Mouse (Mus musculus): ENCODE measurements at regions not wholly inside any gene's neighbourhood (a gene's known extent, or its start where the extent isn't known, plus 50 kb on each side); places are given as distances from the start of the nearest gene placed in this dataset.

GRCm38 (mm10) chr8:53338006-53338405, 173.5 kb upstream of the Aga start:
- Histone ChIP-seq H3K9ac (replicated peaks) (no peak overlapping the region), H3K9me3 (no peaks in the 10 kb centered on the region), H3K27ac (no peak overlapping the region), H3K36me3 (no peaks in the 10 kb centered on the region), H3K4me2 (replicated peaks) (no peak overlapping the region), H3K4me3 (replicated peaks) (no peak overlapping the region), H3K4me1 (replicated peaks) (no peaks in the 10 kb centered on the region), H3K27me3 (no peaks in the 10 kb centered on the region)
- 89% methylated on average over 2 of the region's 2 CpGs for WGBS
- no peak for ATAC-seq

- no peak overlapping the region for H3K4me2 ChIP-seq (replicated peaks)
- no peak for ATAC-seq
- WGBS = 74% methylated on average over 2 of the region's 2 CpGs
- H3K9me3 ChIP-seq = no peaks in the 10 kb centered on the region
- no peaks in the 10 kb centered on the region for H3K36me3 ChIP-seq
- no peak overlapping the region for H3K27ac ChIP-seq
- no peaks in the 10 kb centered on the region for H3K27me3 ChIP-seq
- no peak overlapping the region for H3K4me3 ChIP-seq (replicated peaks)
- no peak overlapping the region for H3K9ac ChIP-seq (replicated peaks)
- H3K4me1 ChIP-seq (replicated peaks) = 0 out of 2 replicates have a peak, but pooled peaks cover 2% of the 10 kb centered on the region
Observed at GRCm38 (mm10) chr8:53368640-53369039, 142.9 kb upstream of the Aga start.

- H3K4me3 ChIP-seq (replicated peaks) = no peak overlapping the region
- H3K4me1 ChIP-seq (replicated peaks) = 0 out of 2 replicates have a peak, but pooled peaks cover 2% of the 10 kb centered on the region
- no peaks in the 10 kb centered on the region for H3K36me3 ChIP-seq
- H3K27ac ChIP-seq = no peak overlapping the region
- no peaks in the 10 kb centered on the region for H3K9me3 ChIP-seq
- WGBS = 54% methylated on average over 5 of the region's 5 CpGs
- no peak overlapping the region for H3K4me2 ChIP-seq (replicated peaks)
- H3K9ac ChIP-seq (replicated peaks) = no peak overlapping the region
- H3K27me3 ChIP-seq = no peaks in the 10 kb centered on the region
- ATAC-seq = no peak
Observed at GRCm38 (mm10) chr8:53373401-53373800, 138.1 kb upstream of the Aga start.

- no peaks in the 10 kb centered on the region for H3K9me3 ChIP-seq
Observed at GRCm38 (mm10) chr8:53412101-53412500, 99.4 kb upstream of the Aga start.

GRCm38 (mm10) chr8:53434184-53434583, 77.3 kb upstream of the Aga start:
- Histone ChIP-seq H3K9ac (replicated peaks) (no peak overlapping the region), H3K4me1 (replicated peaks) (no peaks in the 10 kb centered on the region), H3K27ac (no peak overlapping the region), H3K4me3 (replicated peaks) (no peak overlapping the region), H3K4me2 (replicated peaks) (no peak overlapping the region), H3K36me3 (no peaks in the 10 kb centered on the region), H3K9me3 (no peaks in the 10 kb centered on the region), H3K27me3 (no peaks in the 10 kb centered on the region)
- no peak for ATAC-seq

More at GRCm38 (mm10) chr8:53412101-53412500, 99.4 kb upstream of the Aga start:
- Histone ChIP-seq H3K9ac (replicated peaks) (no peak overlapping the region), H3K36me3 (no peaks in the 10 kb centered on the region), H3K4me2 (replicated peaks) (no peak overlapping the region), H3K27ac (no peak overlapping the region), H3K4me3 (replicated peaks) (no peak overlapping the region), H3K4me1 (replicated peaks) (no peaks in the 10 kb centered on the region), H3K27me3 (no peaks in the 10 kb centered on the region)
- no peak for ATAC-seq
- WGBS = 81% methylated on average over 3 of the region's 3 CpGs

GRCm38 (mm10) chr8:53435721-53436120, 75.8 kb upstream of the Aga start:
- WGBS = 94% methylated on average over 4 of the region's 4 CpGs
- no peak for ATAC-seq
- no peak overlapping the region for H3K4me3 ChIP-seq (replicated peaks)
- no peaks in the 10 kb centered on the region for H3K9me3 ChIP-seq
- no peaks in the 10 kb centered on the region for H3K36me3 ChIP-seq
- H3K4me2 ChIP-seq (replicated peaks) = no peak overlapping the region
- no peak overlapping the region for H3K27ac ChIP-seq
- H3K27me3 ChIP-seq = no peaks in the 10 kb centered on the region
- no peaks in the 10 kb centered on the region for H3K4me1 ChIP-seq (replicated peaks)
- no peak overlapping the region for H3K9ac ChIP-seq (replicated peaks)

- no peak overlapping the region for H3K27ac ChIP-seq
- no peaks in the 10 kb centered on the region for H3K27me3 ChIP-seq
- H3K36me3 ChIP-seq = no peaks in the 10 kb centered on the region
- 31% methylated on average over 8 of the region's 8 CpGs for WGBS
- H3K9ac ChIP-seq (replicated peaks) = no peak overlapping the region
- no peak overlapping the region for H3K4me2 ChIP-seq (replicated peaks)
- peak; percentile 53; the same call in 1 of the 2 replicates for ATAC-seq
- no peaks in the 10 kb centered on the region for H3K9me3 ChIP-seq
- H3K4me1 ChIP-seq (replicated peaks) = 0 out of 2 replicates have a peak, but pooled peaks cover 9% of the 10 kb centered on the region
- H3K4me3 ChIP-seq (replicated peaks) = no peak overlapping the region
Observed at GRCm38 (mm10) chr8:53446748-53447355, 64.7 kb upstream of the Aga start.

Measured in midbrain, embryonic 13.5 days (tissue).